Mouse (Mus musculus): ENCODE results near the gene Gm20388. TPM values are rescaled to one million over a fixed set of nuclear protein-coding genes. Genes with fewer than 3 reads are reported as not detected.
A peak's percentile ranks its signal among the peaks of the same experiment; 100 is the strongest.
"Not testable (repeated sequence)": the region's sequence is repeated elsewhere in the genome, so short reads cannot be mapped to it uniquely, and the experiment has no call there.

Gene Gm20388
- total RNA-seq, 1 experiment from 2014 or later, result 10.0 TPM

DNA sequence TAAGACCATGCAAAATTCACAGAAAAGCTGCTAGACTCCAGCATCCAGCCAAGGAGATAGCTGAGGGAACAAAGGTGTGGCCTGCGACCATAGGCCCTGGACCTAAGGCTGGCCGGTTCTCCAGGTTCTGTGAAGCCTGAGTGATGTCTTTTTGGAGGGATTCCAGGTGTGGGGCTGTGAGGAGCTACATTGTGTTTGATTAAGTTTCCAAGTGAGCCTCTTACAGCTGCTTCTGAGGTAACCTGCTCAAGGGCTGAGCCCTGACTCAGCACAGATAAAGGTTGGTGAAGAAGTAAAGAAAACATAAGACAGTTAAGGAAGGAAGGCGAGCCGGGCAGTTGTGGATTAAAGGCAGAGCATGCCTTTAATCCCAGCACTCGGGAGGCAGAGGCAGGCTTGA lies 3591.6 kb downstream of the Gm20388 start:
- ATAC-seq (replicated peaks; ENCODE audit: insufficient number of reproducible peaks, low FRiP score, low TSS enrichment, poor library complexity, severe bottlenecking), result no peak

DNA sequence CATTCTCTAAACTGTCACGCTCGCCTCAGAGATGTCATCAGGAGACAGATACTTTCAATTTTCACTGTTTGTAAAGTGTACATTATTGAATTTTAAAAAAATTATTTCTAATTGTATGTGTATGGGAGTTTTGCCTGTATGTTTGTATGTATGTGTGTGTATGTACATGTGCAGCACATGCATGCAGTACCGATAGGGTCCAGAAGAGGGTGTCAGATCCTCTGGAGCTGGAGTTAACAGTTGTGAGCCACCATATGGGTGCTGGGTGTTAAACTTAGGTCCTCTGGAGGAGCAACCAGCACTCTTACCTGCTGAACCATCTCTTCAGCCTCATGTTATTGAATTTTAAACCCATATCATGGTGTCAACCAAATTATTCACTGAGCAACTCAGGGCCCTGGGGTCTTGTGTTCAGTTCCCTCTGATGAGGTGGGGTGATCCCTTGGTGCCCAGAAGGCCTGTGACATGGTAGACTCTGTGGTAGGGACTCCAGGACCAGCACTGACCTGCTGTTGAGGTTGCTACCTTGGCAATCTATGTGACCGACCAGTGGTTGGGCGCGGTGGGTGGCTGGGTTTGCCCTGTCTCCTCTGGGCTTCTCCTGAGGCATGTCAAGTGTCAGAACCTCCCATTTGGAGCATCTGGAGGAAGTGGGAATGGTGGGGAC lies 3593.3 kb downstream of the Gm20388 start:
- no peak for ATAC-seq (replicated peaks; ENCODE audit: insufficient number of reproducible peaks, low FRiP score, low TSS enrichment, poor library complexity, severe bottlenecking)

DNA sequence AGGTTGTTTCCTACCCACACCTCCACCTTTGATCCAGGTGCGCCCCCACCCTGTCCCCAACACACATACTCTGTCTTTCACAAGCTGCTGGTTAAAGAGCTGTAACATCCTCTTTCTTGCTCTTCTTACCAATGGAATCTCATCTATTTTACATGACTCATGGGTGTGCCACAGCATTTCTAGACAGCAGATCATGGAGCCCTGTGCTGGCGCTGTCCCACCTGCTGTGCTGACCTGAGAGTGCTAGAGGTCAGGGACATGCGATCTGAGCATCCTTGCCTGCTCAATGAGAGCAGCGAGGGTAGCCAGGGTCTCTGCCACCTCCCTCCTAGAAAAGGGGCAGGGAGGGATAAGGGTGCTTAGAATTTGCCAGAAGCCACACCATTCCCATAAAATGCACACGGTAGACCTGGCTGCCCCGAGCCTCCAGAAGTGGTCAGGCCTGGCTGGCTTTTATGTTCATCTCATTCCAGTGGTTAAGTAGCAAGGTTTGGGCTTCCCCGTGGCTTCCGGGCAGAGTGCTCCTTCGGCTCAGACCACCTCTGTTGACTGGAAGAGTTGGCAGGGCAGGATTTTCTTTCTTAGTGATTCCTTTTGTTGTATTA lies 3594.1 kb downstream of the Gm20388 start:
- ATAC-seq (replicated peaks; ENCODE audit: insufficient number of reproducible peaks, low FRiP score, low TSS enrichment, poor library complexity, severe bottlenecking), result no peak

DNA sequence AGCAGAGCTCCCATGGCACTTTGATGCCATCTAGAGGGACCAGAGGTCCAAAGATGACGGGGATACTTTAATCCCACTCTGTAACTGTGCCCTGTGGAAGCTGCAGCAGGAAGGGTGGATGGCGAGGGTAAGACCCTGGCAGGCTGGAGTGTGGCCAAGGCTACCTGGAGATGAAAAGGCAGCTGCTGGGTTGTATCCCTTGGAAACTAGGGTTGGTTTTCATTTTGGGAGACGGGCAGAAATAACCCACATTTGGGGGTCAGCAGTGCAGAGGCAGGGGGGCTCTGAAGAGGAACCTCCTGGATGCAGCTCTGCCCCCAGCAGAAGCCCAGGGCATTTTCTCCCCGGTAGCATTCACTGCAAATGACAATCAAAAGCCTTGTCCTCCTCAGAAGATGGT lies 3594.6 kb downstream of the Gm20388 start:
- no peak for ATAC-seq (replicated peaks; ENCODE audit: insufficient number of reproducible peaks, low FRiP score, low TSS enrichment, poor library complexity, severe bottlenecking)

DNA sequence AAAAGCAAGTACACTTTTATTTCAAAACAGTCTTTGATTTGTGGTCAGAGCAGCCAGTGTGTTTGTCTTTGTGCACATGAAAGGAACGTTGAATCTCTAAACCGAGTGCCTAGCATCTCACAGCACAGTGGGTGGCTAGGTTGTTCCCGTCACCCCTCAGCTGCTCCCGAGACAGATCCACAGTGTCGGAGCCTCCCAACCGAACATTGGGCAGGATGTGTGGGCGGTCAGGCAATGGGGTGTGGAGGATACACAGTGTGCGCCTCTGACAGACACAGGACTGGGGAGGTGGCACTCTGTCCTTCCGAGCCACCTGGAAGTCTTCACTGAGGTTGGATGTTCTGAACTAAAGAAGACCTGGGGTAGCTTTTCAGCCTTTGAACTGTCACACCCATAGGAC lies 3595.1 kb downstream of the Gm20388 start:
- no peak for ATAC-seq (replicated peaks; ENCODE audit: insufficient number of reproducible peaks, low FRiP score, low TSS enrichment, poor library complexity, severe bottlenecking)

DNA sequence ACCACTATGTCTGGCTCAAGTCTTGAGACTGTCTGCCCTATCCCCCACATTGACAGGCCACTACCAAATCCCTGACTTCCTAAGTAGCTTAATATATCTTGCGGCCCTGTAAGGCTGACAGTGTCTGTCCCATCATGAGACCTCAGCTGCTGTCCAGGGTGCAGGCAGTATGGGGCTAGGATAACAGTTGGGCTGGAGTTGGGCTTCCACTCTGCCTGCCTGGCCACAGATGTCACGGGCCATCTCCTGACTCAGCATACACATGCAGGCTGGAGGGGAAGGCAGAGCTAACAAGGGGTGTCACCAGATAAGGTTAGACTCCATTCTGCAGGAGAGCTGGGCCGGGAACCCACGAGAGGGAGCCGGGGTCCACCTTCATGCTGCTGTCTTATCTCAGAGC lies 3596.5 kb downstream of the Gm20388 start:
- no peak for ATAC-seq (replicated peaks; ENCODE audit: insufficient number of reproducible peaks, low FRiP score, low TSS enrichment, poor library complexity, severe bottlenecking)

DNA sequence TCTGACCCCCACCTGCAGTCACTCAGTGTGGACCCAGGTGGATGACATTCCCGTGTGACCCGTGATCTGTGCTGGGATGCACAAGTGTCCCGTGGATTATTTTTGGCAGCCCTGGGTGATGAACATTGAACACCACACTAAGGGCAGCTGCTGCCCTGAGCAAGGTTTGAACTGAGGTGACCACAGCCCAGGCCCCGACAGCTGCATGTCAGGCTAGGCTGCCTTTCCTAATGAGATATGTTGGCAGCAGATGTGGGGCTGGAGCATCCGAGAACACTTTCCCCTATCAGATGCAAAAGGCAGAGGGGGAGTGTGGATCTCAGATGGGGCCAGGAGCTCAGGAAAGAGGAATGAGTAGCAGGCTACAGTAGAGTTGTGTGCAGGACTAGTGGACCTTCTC lies 3600.2 kb downstream of the Gm20388 start:
- ATAC-seq (replicated peaks; ENCODE audit: insufficient number of reproducible peaks, low FRiP score, low TSS enrichment, poor library complexity, severe bottlenecking), result no peak

DNA sequence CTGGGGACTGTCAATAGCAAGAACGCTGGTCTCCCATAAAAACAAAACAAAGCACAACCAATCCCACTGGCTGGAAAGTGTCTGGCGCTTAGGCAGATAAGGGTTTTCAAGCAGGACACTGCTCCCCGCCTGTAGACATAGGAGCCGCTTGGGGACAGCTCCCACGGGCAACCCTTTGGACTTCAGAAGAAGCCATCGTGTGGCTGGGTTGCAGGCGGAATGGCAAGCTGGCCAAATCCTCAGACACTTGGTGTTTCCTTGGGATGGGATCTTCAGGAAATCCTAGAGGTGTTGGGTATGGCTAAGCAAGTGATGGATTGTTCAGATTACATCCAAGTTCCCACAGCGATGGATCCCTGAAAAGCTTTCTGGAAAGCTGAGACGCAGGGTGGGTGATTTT lies 3603.5 kb downstream of the Gm20388 start:
- ATAC-seq (replicated peaks; ENCODE audit: insufficient number of reproducible peaks, low FRiP score, low TSS enrichment, poor library complexity, severe bottlenecking), result no peak

DNA sequence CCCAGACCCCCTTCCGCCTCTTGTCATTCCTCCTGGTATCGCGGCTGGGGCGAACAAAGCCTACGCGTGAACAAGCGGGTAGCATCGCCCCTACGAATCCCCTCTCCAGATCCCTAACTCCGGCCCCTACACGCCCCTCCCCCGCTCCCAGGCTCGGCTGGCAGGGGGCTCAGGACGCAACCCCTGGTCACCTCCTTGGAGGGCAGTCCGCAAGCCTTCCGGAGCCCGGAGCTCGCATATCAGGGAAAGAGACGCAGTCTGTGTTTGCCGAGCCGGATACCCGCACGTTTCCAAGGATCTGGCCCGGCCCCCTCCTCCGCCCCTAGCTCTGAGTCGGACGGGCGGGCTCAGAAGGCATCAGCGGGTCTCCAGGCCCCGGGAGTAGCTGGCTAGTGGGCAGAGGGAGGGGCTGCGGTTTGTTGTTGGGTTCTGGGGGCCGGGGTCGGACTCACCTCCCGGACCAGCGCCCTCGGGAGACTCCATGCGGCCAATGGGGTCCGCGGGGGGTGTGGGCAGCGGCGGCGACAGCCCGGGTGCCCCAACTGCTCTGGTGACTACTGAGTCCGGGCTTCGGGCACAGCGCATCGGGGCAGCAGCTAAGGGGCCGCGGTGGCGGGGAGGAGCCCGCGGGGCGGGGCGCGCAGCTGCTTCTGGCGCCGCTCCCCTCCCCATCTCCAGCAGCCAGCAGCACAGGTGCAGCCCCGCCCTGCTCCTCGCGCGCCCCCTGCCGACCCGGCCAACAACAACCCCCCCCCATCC lies 3604.3 kb downstream of the Gm20388 start, which contains the start of gene Dbndd1:
Gene Dbndd1, minus strand, starts transcription at position 683 of the 759 bp plus-strand sequence.
- no peak for ATAC-seq (replicated peaks; ENCODE audit: insufficient number of reproducible peaks, low FRiP score, low TSS enrichment, poor library complexity, severe bottlenecking)

DNA sequence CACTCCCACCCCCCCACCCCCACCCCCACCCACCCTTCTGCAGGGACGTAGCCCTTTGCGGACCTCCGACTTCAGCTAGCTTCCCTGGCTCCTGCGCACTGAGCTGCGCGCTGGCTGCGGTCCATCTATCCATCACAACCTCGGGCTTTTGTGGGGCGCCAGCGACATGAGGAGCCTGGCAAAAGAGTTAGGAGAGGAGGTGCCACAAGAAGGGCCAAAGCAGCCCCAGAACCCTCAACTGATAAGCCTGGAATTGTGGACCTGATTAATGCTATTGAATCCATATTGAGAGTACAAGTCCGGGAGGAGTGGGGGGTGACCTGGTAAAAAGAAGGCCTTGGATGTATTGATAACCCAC lies 3604.9 kb downstream of the Gm20388 start:
- ATAC-seq (replicated peaks; ENCODE audit: insufficient number of reproducible peaks, low FRiP score, low TSS enrichment, poor library complexity, severe bottlenecking), result no peak

DNA sequence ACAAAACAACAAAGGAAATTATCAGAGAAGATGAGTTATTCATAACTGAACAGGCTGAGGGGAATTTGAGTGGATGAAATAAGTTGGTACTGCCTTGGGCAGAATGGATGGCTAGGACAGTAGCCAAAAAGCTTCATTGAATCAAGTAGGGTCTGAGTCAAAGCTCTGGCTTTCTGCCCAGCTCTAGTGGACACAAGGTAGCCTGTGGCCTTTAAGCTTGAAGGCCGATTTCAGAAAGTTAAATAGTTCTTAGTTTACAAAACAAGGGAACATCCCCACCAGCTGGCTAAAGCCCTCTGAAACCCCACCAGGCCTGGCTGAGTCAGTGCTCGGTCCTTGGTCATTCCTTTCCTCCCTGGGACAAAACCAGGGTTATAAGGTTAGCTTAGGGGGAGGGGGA lies 3606.0 kb downstream of the Gm20388 start:
- no peak for ATAC-seq (replicated peaks; ENCODE audit: insufficient number of reproducible peaks, low FRiP score, low TSS enrichment, poor library complexity, severe bottlenecking)

DNA sequence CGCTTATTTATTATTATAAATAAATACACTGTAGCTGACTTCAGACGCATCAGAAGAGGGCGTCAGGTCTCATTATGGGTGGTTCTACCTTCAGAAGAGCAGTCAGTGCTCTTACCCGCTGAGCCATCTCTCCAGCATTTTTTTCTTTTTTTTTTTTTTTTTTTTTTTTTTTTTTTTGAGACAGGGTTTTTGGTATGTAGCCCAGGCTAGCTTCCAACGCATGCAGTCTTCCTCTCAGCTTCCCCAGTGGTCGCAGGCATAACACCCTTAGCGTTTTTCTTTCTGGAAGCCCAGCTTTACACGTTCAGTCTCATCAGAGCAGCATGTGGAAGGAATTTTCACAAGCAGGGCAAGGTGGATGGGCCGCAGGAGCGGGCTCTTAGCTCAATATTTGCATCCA lies 3607.5 kb downstream of the Gm20388 start:
- ATAC-seq (replicated peaks; ENCODE audit: insufficient number of reproducible peaks, low FRiP score, low TSS enrichment, poor library complexity, severe bottlenecking), result no peak

DNA sequence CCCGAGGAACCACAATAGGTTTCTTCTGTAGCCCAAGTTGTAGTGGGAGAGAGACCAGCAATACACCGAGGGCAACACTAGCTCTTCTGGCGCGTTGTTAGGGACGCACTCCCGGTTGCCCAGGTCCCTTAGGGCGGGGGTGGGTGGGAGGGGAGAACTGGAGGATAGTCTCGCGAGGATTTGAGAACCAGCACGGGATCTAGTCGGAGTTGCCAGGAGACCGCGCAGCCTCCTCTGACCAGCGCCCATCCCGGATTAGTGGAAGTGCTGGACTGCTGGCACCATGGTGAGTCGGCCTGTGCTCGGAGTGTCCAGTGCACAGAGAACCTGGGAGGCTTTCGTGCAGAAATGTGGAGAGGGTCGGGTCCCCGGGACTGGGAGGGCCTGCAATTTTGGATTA lies 3608.0 kb downstream of the Gm20388 start, which contains the start of gene Gas8:
Gene Gas8, plus strand, starts transcription at position 168 of the 400 bp plus-strand sequence.
- ATAC-seq (replicated peaks; ENCODE audit: insufficient number of reproducible peaks, low FRiP score, low TSS enrichment, poor library complexity, severe bottlenecking), result peak; percentile 71

DNA sequence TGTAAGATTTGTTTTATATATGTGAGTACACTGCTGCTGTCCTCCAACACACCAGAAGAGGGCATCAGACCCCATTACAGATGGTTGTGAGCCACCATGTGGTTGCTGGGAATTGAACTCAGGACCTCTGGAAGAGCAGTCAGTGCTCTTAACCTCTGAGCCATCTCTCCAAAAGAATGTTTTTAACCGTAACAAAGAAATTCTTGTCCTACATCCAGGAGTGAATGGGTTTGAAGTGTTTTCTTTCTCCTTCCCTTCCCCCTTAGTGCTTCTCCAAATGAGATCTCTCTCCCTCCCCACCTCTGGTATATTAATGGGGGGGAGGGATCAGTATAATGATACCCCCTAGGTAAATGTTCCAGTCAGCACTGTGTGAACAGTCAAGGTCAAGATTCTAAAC lies 3609.4 kb downstream of the Gm20388 start:
- ATAC-seq (replicated peaks; ENCODE audit: insufficient number of reproducible peaks, low FRiP score, low TSS enrichment, poor library complexity, severe bottlenecking), result not testable (repeated sequence)

DNA sequence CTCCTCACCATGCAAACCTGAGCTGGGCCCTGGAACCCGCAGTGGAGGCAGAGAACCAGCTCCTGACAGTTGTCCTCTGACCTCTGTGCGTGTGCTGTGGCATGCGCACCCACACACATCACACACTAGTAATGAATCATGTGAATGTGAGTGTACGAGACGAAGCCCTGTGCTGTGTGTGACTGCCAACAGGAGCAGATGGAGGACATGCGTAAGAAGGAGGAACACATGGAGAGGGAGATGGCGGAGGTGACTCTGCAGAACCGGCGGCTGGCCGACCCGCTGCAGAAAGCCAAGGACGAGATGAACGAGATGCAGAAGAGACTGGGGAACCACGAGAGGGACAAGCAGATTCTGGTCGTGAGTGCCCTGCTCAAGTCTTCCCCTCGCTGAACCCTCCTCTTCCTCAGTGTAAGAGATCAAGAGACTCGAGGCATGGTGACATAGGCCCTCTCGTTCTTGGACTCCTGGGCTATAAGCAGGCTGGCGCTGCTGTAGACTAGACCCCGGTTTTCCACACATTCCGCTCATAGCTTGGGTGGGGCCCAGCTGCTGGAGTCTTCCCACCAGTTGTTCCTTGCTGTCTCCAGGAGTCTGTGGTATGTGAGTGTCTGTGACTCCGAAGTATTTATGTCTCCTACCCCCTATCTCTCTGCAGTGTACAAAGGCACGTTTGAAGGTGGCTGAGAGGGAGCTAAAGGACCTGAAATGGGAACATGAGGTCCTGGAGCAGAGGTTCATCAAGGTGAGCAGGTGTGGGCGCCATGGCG lies 3617.3 kb downstream of the Gm20388 start:
- ATAC-seq (replicated peaks; ENCODE audit: insufficient number of reproducible peaks, low FRiP score, low TSS enrichment, poor library complexity, severe bottlenecking), result no peak

DNA sequence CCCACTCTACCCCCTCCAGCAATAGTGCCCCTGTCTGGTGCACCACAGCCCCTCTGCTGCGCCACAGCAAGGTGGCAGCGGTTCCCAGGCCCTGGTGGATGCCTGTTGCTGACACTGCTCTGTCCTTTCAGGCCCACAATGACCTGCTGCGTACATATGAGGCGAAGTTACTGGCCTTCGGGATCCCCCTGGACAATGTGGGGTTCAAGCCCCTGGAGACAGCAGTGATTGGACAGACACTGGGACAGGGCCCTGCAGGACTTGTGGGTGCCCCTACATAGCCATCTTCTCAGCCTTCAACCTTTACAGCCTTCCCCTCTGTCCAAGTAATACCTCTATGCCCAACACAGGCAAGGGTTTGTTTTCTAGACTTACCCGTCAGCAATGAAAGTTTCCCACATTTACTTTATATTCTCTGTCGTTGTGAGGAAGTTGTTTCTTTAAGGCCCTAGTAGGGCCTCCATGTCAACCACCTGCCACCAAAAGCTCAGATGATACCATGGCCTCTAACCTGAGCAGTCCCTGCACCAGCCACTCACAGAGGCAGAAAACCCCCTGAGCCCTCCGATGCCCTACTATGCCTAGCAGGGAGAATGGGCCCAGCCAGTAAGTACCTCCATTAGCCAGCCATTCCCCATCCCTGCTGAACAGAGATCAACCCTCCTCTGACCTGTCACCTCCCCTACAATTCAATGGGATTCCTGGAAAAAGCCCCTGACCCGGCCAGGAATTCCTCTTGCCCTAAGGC lies 3625.8 kb downstream of the Gm20388 start:
- ATAC-seq (replicated peaks; ENCODE audit: insufficient number of reproducible peaks, low FRiP score, low TSS enrichment, poor library complexity, severe bottlenecking), result no peak

DNA sequence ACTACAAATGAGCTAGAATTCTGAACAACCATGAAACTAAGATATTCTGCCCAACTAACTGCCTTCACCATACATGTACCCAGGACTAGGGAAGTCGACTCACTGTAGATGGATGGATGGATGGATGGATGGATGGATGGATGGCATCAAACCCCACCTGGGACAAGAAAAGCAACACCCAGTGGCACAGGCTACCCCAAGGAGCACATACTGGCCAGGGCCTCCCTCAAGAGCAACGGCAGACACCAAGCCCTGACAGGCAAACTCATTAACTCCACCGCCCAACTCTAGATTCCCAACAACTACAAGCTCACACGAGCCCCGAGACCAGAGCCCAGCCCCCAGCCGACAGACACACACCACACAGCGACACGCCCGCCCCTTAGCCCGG lies 3626.3 kb downstream of the Gm20388 start:
- no peak for ATAC-seq (replicated peaks; ENCODE audit: insufficient number of reproducible peaks, low FRiP score, low TSS enrichment, poor library complexity, severe bottlenecking)

DNA sequence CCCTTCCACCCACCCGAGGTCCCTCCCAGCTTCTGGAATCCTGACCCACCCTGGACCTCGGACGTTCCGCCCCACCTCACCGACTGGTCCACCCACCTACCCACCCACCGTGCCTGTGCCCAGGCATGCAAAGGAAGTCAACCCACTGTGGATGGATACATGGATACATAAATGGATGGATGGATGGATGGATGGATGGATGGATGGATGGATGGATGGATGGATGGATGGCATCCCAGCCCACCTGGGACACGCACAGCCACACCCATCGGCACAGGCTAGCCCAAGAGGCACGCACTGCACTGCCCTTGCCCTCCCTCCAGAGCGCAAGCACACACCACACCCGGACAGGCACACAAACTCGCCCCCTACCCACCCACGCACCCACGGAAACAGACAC lies 3627.0 kb downstream of the Gm20388 start:
- ATAC-seq (replicated peaks; ENCODE audit: insufficient number of reproducible peaks, low FRiP score, low TSS enrichment, poor library complexity, severe bottlenecking), result not testable (repeated sequence)

DNA sequence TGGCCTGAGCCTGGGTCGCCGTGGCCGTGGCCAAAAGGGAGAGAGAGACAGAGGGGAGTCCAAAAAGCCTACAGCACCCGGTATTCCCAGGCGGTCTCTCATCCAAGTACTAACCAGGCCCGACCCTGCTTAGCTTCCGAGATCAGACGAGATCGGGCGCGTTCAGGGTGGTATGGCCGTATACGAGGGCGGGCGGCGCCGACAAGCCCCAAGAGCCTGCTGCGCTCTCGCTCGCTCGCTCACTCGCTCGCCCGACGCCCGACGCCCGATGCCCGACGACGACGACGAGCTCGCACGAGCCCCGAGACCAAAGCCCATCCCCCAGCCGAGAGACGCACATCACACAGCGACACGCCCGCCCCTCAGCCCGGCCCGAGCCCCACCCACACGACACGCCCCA lies 3653.6 kb downstream of the Gm20388 start:
- ATAC-seq (replicated peaks; ENCODE audit: insufficient number of reproducible peaks, low FRiP score, low TSS enrichment, poor library complexity, severe bottlenecking), result not testable (repeated sequence)

Measured in monocyte, adult 5-6 weeks (primary cell).